Mouse (Mus musculus) gastrocnemius, postnatal 36 days (tissue): ENCODE data around the gene Bag2. TPM values are rescaled to one million over a fixed set of nuclear protein-coding genes. Genes with fewer than 3 reads are reported as not detected.
"Not testable (repeated sequence)": the region's sequence is repeated elsewhere in the genome, so short reads cannot be mapped to it uniquely, and the experiment has no call there.

ENCODE experiments used
- DNase-seq, 2 experiments: peaks; one replicate each; pipeline ENCODE4 v3.0.0; 2022
- intact Hi-C: fragments of 180-260 bp; cut with DNase I; formaldehyde crosslinking; loops from one replicate; pipeline ENCODE4 v1.15.1; 2025
- total RNA-seq, 2 experiments: library from RNA; stranded (reverse); gene quantifications; 2 replicates each; pipeline ENCODE4 v1.2.3; 2021

Gene Bag2
- total RNA-seq, 2 experiments from 2014 or later: 15.8 to 19.0 TPM

GRCm38 (mm10) chr1:33754089-33754488 lies 3.5 kb downstream of the Bag2 start:
- intact Hi-C loops: no loop called here

GRCm38 (mm10) chr1:33751283-33751682 lies 6.3 kb downstream of the Bag2 start:
- no peak for DNase-seq
- intact Hi-C loops: no loop called here

More at GRCm38 (mm10) chr1:33754089-33754488, 3.5 kb downstream of the Bag2 start:
- no peak for DNase-seq

- intact Hi-C loops, DNase-seq: not testable (repeated sequence)
Observed at GRCm38 (mm10) chr1:33749709-33750108, 7.9 kb downstream of the Bag2 start.

- no peak for DNase-seq
- intact Hi-C loops: no loop called here
Observed at GRCm38 (mm10) chr1:33749109-33749508, 8.5 kb downstream of the Bag2 start.

GRCm38 (mm10) chr1:33745901-33746300 lies 11.7 kb downstream of the Bag2 start:
- intact Hi-C loops: no loop called here
- DNase-seq: no peak

- DNase-seq, intact Hi-C loops: not testable (repeated sequence)
Observed at GRCm38 (mm10) chr1:33744815-33745214, 12.8 kb downstream of the Bag2 start.

- intact Hi-C loops: no loop called here
- DNase-seq: no peak
Observed at GRCm38 (mm10) chr1:33742903-33743302, 14.7 kb downstream of the Bag2 start.

- peak; percentile 41 to 69 for DNase-seq
Observed at GRCm38 (mm10) chr1:33739302-33739701, 18.3 kb downstream of the Bag2 start.

GRCm38 (mm10) chr1:33738681-33739278 lies 18.8 kb downstream of the Bag2 start:
- intact Hi-C loops: loop anchor here (5.0 kb wide), 1 partner anchor 66 kb away; no protein-coding TSS in a partner anchor

More at GRCm38 (mm10) chr1:33739302-33739701, 18.3 kb downstream of the Bag2 start:
- intact Hi-C loops: loop anchor here (5.0 kb wide), 1 partner anchor 67 kb away; no protein-coding TSS in a partner anchor

GRCm38 (mm10) chr1:33738281-33738680 lies 19.3 kb downstream of the Bag2 start:
- intact Hi-C loops: loop anchor here (5.0 kb wide), 1 partner anchor 66 kb away; no protein-coding TSS in a partner anchor
- no peak for DNase-seq

More at GRCm38 (mm10) chr1:33738681-33739278, 18.8 kb downstream of the Bag2 start:
- DNase-seq: no peak

GRCm38 (mm10) chr1:33734001-33734685 lies 23.5 kb downstream of the Bag2 start:
- intact Hi-C loops: no loop called here
- no peak for DNase-seq

GRCm38 (mm10) chr1:33733044-33733443 lies 24.6 kb downstream of the Bag2 start:
- intact Hi-C loops: no loop called here
- DNase-seq: no peak

- DNase-seq: no peak
- intact Hi-C loops: no loop called here
Observed at GRCm38 (mm10) chr1:33725086-33725485, 32.5 kb downstream of the Bag2 start.

- DNase-seq: no peak
- intact Hi-C loops: no loop called here
Observed at GRCm38 (mm10) chr1:33724516-33724915, 33.1 kb downstream of the Bag2 start.

- intact Hi-C loops: no loop called here
- DNase-seq: no peak
Observed at GRCm38 (mm10) chr1:33721020-33721419, 36.6 kb downstream of the Bag2 start.

GRCm38 (mm10) chr1:33720231-33720630 lies 37.4 kb downstream of the Bag2 start:
- no peak for DNase-seq
- intact Hi-C loops: no loop called here

GRCm38 (mm10) chr1:33719733-33720225 lies 37.8 kb downstream of the Bag2 start, which contains the start of gene Rab23:
Rab23 (plus strand) TSS chr1:33719887.
- intact Hi-C loops: no loop called here
- DNase-seq: peak; percentile 74

GRCm38 (mm10) chr1:33717636-33718035 lies 40.0 kb downstream of the Bag2 start:
- intact Hi-C loops: no loop called here
- DNase-seq: no peak

GRCm38 (mm10) chr1:33714796-33715195 lies 42.8 kb downstream of the Bag2 start:
- intact Hi-C loops: no loop called here
- no peak for DNase-seq

GRCm38 (mm10) chr1:33712026-33712425 lies 45.6 kb downstream of the Bag2 start:
- no peak for DNase-seq
- intact Hi-C loops: no loop called here

GRCm38 (mm10) chr1:33709615-33710014 lies 48.0 kb downstream of the Bag2 start:
- no peak for DNase-seq
- intact Hi-C loops: no loop called here

GRCm38 (mm10) chr1:33701244-33701643 lies 56.4 kb downstream of the Bag2 start:
- intact Hi-C loops: no loop called here
- no peak for DNase-seq
